Mouse (Mus musculus) bone marrow macrophage, adult 2 months (primary cell): ENCODE measurements around the gene Skiv2l.

Experiments used
- CTCF ChIP-seq: IDR thresholded peaks from 2 replicates; pipeline ENCODE4 v1.5.1; 2012; ENCODE audit warnings: low read depth, mild to moderate bottlenecking, low read length, moderate library complexity
- POLR2A ChIP-seq: IDR thresholded peaks from 2 replicates; pipeline ENCODE4 v1.6.1; 2012; ENCODE audit warnings: mild to moderate bottlenecking, low read depth, low read length, borderline replicate concordance

GRCm38 (mm10) chr17:34853511-34853910 is 3.5 kb upstream of the Skiv2l start:
- TF ChIP-seq CTCF (no peak), POLR2A (no peak)
